Mouse (Mus musculus) CH12.LX (cell line): ENCODE results near the gene March1. TPM values are rescaled to one million over a fixed set of nuclear protein-coding genes. Genes with fewer than 3 reads are reported as not detected.

Experiments used
- DNase-seq: peaks from one replicate; pipeline ENCODE4 v3.0.0-alpha.2; 2013; ENCODE audit errors: extremely low read depth
- H3K27ac ChIP-seq: 2 replicates; pipeline ENCODE4 v1.5.1; 2012; ENCODE audit warnings: low read depth, mild to moderate bottlenecking, control low read depth, moderate library complexity; ENCODE audit not compliant: insufficient read depth
- H3K27me3 ChIP-seq: replicated peaks from 2 replicates; pipeline ENCODE3; 2012; ENCODE audit warnings: inconsistent platforms
- H3K36me3 ChIP-seq, 2 experiments: replicated peaks in 1 of 2; 2 replicates each; pipeline versions ENCODE3 to v1.6.1; 2012; ENCODE audit warnings: inconsistent platforms in 1 of 2, low read length in 1 of 2, mild to moderate bottlenecking in 1 of 2, mixed read lengths in 1 of 2, moderate library complexity in 1 of 2; ENCODE audit not compliant: control insufficient read depth in 1 of 2, insufficient read depth in 1 of 2
- H3K4me1 ChIP-seq, 2 experiments: 2 replicates each; pipeline ENCODE4 v1.6.1; 2012; ENCODE audit warnings: inconsistent platforms in 1 of 2, moderate library complexity in 1 of 2; ENCODE audit not compliant: insufficient read depth in 2 of 2, control insufficient read depth in 1 of 2
- H3K4me2 ChIP-seq: 2 replicates; pipeline ENCODE4 v1.6.1; 2012; ENCODE audit warnings: low read depth, mild to moderate bottlenecking, control low read depth; ENCODE audit not compliant: poor library complexity, insufficient read depth, severe bottlenecking
- H3K4me3 ChIP-seq, 3 experiments: fragments of 150-350 bp in 1 of 3; sonication (generic) in 1 of 3; replicated peaks in 1 of 3; 2 replicates each; pipeline versions ENCODE3 to v1.5.1; 2011 to 2012; ENCODE audit warnings: low read depth in 2 of 3, low read length in 2 of 3, mild to moderate bottlenecking in 2 of 3, moderate library complexity in 2 of 3, control low read depth in 1 of 3, improper control_type of control experiment in 1 of 3, inconsistent platforms in 1 of 3, mixed read lengths in 1 of 3; ENCODE audit not compliant: poor library complexity in 1 of 3
- H3K79me2 ChIP-seq: replicated peaks from 2 replicates; pipeline ENCODE4 v1.6.1; 2012; ENCODE audit warnings: mild to moderate bottlenecking, moderate library complexity; ENCODE audit not compliant: control insufficient read depth, poor library complexity, insufficient read depth, severe bottlenecking; ENCODE audit errors: extremely low read depth
- H3K9ac ChIP-seq: 2 replicates; pipeline ENCODE4 v1.6.1; 2012; ENCODE audit warnings: low read depth, mild to moderate bottlenecking, control low read depth, moderate library complexity; ENCODE audit not compliant: insufficient read depth
- H3K9me3 ChIP-seq: replicated peaks from 2 replicates; pipeline ENCODE3; 2012; ENCODE audit warnings: low read length, inconsistent platforms, mixed read lengths
- CHD2 ChIP-seq: IDR thresholded peaks from 2 replicates; pipeline ENCODE4 v1.6.1; 2011; ENCODE audit warnings: low read length, improper control_type of control experiment
- CTCF ChIP-seq, 2 experiments: IDR thresholded peaks in 1 of 2; conservative IDR thresholded peaks in 1 of 2; 2 replicates each; pipeline ENCODE4 v1.5.1; 2011 to 2012; ENCODE audit warnings: low read depth in 2 of 2, low read length in 2 of 2, improper control_type of control experiment in 1 of 2, inconsistent platforms in 1 of 2, mild to moderate bottlenecking in 1 of 2, moderate library complexity in 1 of 2
- ELF1 ChIP-seq: IDR thresholded peaks from 2 replicates; pipeline ENCODE4 v1.6.1; 2014; ENCODE audit warnings: low read depth, mild to moderate bottlenecking, inconsistent platforms, low read length, improper control_type of control experiment
- EP300 ChIP-seq: IDR thresholded peaks from 2 replicates; pipeline ENCODE4 v1.6.1; 2011; ENCODE audit warnings: low read length, improper control_type of control experiment
- ETS1 ChIP-seq: conservative IDR thresholded peaks from 2 replicates; pipeline ENCODE4 v1.6.1; 2012; ENCODE audit warnings: low read depth, mild to moderate bottlenecking, inconsistent platforms, low read length, improper control_type of control experiment, moderate library complexity
- IRF4 ChIP-seq: IDR thresholded peaks from 2 replicates; pipeline ENCODE4 v1.6.1; 2014; ENCODE audit warnings: low read depth, mild to moderate bottlenecking, inconsistent platforms, low read length, improper control_type of control experiment
- MAX ChIP-seq: IDR thresholded peaks from 2 replicates; pipeline ENCODE4 v1.6.1; 2011; ENCODE audit warnings: low read length, improper control_type of control experiment
- MAZ ChIP-seq: IDR thresholded peaks from 2 replicates; pipeline ENCODE4 v1.6.1; 2012; ENCODE audit warnings: low read depth, mild to moderate bottlenecking, inconsistent platforms, low read length, improper control_type of control experiment, moderate library complexity
- MEF2A ChIP-seq: IDR thresholded peaks from 2 replicates; pipeline ENCODE4 v1.6.1; 2014; ENCODE audit warnings: low read depth, mild to moderate bottlenecking, inconsistent platforms, low read length, improper control_type of control experiment, borderline replicate concordance
- MXI1 ChIP-seq: IDR thresholded peaks from 2 replicates; pipeline ENCODE4 v1.6.1; 2011; ENCODE audit warnings: mild to moderate bottlenecking, low read depth, low read length, improper control_type of control experiment
- MYC ChIP-seq: IDR thresholded peaks from 2 replicates; pipeline ENCODE4 v1.6.1; 2011; ENCODE audit warnings: low read depth, mild to moderate bottlenecking, improper control_type of control experiment, low read length
- NELFE ChIP-seq: IDR thresholded peaks from 2 replicates; pipeline ENCODE4 v1.6.1; 2011; ENCODE audit warnings: low read depth, low read length, improper control_type of control experiment
- NRF1 ChIP-seq: IDR thresholded peaks from 2 replicates; pipeline ENCODE4 v1.6.1; 2014; ENCODE audit warnings: low read depth, mild to moderate bottlenecking, inconsistent platforms, low read length, improper control_type of control experiment, moderate library complexity
- POLR2A ChIP-seq: IDR thresholded peaks from 2 replicates; pipeline ENCODE4 v1.6.1; 2011; ENCODE audit warnings: low read depth, mild to moderate bottlenecking, improper control_type of control experiment, low read length
- RAD21 ChIP-seq: IDR thresholded peaks from 2 replicates; pipeline ENCODE4 v1.6.1; 2011; ENCODE audit warnings: low read depth, mild to moderate bottlenecking, low read length, improper control_type of control experiment, moderate library complexity
- RCOR1 ChIP-seq: conservative IDR thresholded peaks from 2 replicates; pipeline ENCODE4 v1.6.1; 2012; ENCODE audit warnings: low read depth, mild to moderate bottlenecking, inconsistent platforms, low read length, improper control_type of control experiment
- SIN3A ChIP-seq: IDR thresholded peaks from 2 replicates; pipeline ENCODE4 v1.6.1; 2012; ENCODE audit warnings: low read length, improper control_type of control experiment, inconsistent platforms
- SMC3 ChIP-seq: IDR thresholded peaks from 2 replicates; pipeline ENCODE4 v1.6.1; 2011; ENCODE audit warnings: low read depth, low read length, improper control_type of control experiment
- TBP ChIP-seq: conservative IDR thresholded peaks from 2 replicates; pipeline ENCODE4 v1.6.1; 2011; ENCODE audit warnings: low read depth, low read length, improper control_type of control experiment
- TCF12 ChIP-seq: IDR thresholded peaks from 2 replicates; pipeline ENCODE4 v1.6.1; 2014; ENCODE audit warnings: low read depth, mild to moderate bottlenecking, inconsistent platforms, low read length, improper control_type of control experiment
- ZKSCAN1 ChIP-seq: IDR thresholded peaks from 2 replicates; pipeline ENCODE4 v1.6.1; 2012; ENCODE audit warnings: low read depth, inconsistent platforms, low read length, improper control_type of control experiment, borderline replicate concordance
- ZMIZ1 ChIP-seq: IDR thresholded peaks from 2 replicates; pipeline ENCODE4 v1.6.1; 2012; ENCODE audit warnings: low read depth, mild to moderate bottlenecking, inconsistent platforms, low read length, improper control_type of control experiment
- ZNF384 ChIP-seq: IDR thresholded peaks from 2 replicates; pipeline ENCODE4 v1.6.1; 2012; ENCODE audit warnings: low read depth, low read length, improper control_type of control experiment, inconsistent platforms
- dilution Hi-C: fragments of 300-500 bp; cut with MboI; formaldehyde crosslinking; loops from 2 replicates; pipeline ENCODE4 v1.14.3; 2020; ENCODE audit warnings: low sequenced_read_pairs; ENCODE audit not compliant: extremely low pct_unique_long_range_greater_than_20kb, extremely low pct_ligation_motif_present
- in situ Hi-C: fragments of 300-500 bp; cut with MboI; formaldehyde crosslinking; loops from 3 replicates; pipeline ENCODE4 v1.14.3; 2019; ENCODE audit warnings: low sequenced_read_pairs, low pct_ligation_motif_present, low pct_unique_long_range_greater_than_20kb, mixed read lengths
- polyA plus RNA-seq: library from polyadenylated mRNA; unstranded; fragments of >175 nt; gene quantifications from 2 replicates; pipeline ENCODE4 v1.2.1, GENCODE M21; 2012; ENCODE audit warnings: low read depth; ENCODE audit not compliant: insufficient read length
- total RNA-seq, 2 experiments: library from RNA; depleted of rRNA; stranded (reverse); fragments of 300-350 nt in 1 of 2; fragments of >200 nt in 1 of 2; gene quantifications; 2 replicates each; pipeline ENCODE4 v1.2.3; 2012 to 2014

March1 gene
- total and polyA plus RNA-seq, 3 experiments, result 0.16 to 0.21 TPM; not detected in 1

DNA sequence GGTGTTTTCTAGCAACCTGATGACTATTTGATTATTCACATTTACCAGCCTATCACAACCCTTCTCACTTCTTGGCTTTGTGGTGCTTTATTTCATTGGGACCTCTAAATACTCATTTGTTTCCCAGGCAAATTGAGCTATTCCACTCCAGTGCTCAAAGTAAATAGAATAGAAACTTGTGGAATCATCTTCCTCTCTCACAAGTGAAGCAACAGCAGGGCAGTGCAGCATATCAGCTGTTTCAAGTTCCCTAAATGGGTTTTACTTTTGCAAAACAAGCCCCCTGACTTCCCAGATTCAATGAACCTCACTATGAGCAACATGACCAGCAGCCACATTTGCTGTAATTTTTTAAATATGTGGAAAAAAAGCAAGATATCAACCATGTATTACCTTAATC lies 768.3 kb downstream of the March1 start:
- H3K4me1 ChIP-seq, result peaks cover 0 to 10% of the 10 kb centered on the region in 2 experiments; a peak in 2 of 4 replicates

DNA sequence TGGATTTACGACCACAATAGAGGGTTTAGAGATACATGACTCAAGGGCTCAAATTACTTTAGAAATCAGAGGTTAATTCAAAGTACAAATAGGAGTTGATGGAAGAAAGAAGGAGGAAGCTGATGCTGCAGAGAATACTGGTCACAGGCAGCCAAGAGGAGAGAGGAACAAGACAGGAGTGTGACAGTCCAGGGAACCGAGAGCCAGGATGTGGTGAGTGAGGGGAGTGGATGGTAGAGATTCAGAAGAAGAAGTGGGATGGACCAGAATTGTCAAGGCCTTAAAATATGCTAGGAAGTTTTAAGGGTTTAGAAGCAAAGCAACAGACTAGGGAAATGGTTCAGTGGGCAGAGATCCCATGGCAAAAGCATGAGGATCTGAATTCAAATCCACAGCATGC lies 771.0 kb downstream of the March1 start:
- in situ Hi-C loops (no loop called here), dilution Hi-C loops (no loop called here)
- no peak overlapping the region for H3K27ac ChIP-seq
- no peak overlapping the region for H3K4me2 ChIP-seq
- no peak for DNase-seq
- H3K4me1 ChIP-seq, result peaks cover 0 to 20% of the 10 kb centered on the region in 2 experiments; a peak in 2 of 4 replicates
- H3K36me3 ChIP-seq, result no peaks in the 10 kb centered on the region
- no peaks in the 10 kb centered on the region for H3K79me2 ChIP-seq
- no peak for TF ChIP-seq ZKSCAN1
- no peak for TF ChIP-seq ZMIZ1
- no peak for TF ChIP-seq ZNF384
- no peak for TF ChIP-seq RCOR1
- TF ChIP-seq NELFE, result no peak
- no peak for TF ChIP-seq MAX
- no peak for TF ChIP-seq ETS1
- TF ChIP-seq MYC, result no peak
- no peak for TF ChIP-seq SIN3A
- TF ChIP-seq SMC3, result no peak
- no peak for TF ChIP-seq NRF1
- no peak for TF ChIP-seq TBP
- TF ChIP-seq CHD2, result no peak
- no peak for TF ChIP-seq MAZ
- no peak for TF ChIP-seq ELF1
- TF ChIP-seq CTCF (conservative IDR thresholded peaks at IDR 0.05 in 1 of 2, IDR thresholded peaks at IDR 0.05 in 1 of 2; ENCODE audit: low read depth in 2 of 2, low read length in 2 of 2), result no peak
- H3K9ac ChIP-seq, result no peak overlapping the region
- H3K27me3 ChIP-seq, result no peaks in the 10 kb centered on the region
- H3K9me3 ChIP-seq, result no peaks in the 10 kb centered on the region
- no peak overlapping the region for H3K4me3 ChIP-seq

More for the DNA sequence above, 768.3 kb downstream of the March1 start:
- Histone ChIP-seq H3K27ac (no peak overlapping the region), H3K4me2 (no peak overlapping the region), H3K36me3 (no peaks in the 10 kb centered on the region), H3K9ac (no peak overlapping the region), H3K79me2 (no peaks in the 10 kb centered on the region), H3K9me3 (no peaks in the 10 kb centered on the region), H3K27me3 (no peaks in the 10 kb centered on the region), H3K4me3 (no peak overlapping the region)
- TF ChIP-seq TCF12 (no peak), ELF1 (no peak), MAZ (no peak), ZMIZ1 (no peak), MEF2A (no peak), EP300 (no peak), CHD2 (no peak), ZNF384 (no peak), MXI1 (no peak), POLR2A (no peak), IRF4 (no peak), RAD21 (no peak), SIN3A (no peak)
- dilution Hi-C loops, result no loop called here
- in situ Hi-C loops, result no loop called here
- no peak for DNase-seq
